Mouse (Mus musculus) urinary bladder, postnatal 10 days (tissue): ENCODE measurements around the gene Polr2b.

Experiments
- DNase-seq: peaks from one replicate; pipeline ENCODE4 v3.0.0; 2022; ENCODE audit warnings: low spot score

Polr2b gene

GRCm38 (mm10) chr5:77309924-77310772 lies at the start of gene Polr2b, which contains the start of gene Noa1:
Gene Polr2b, plus strand, starts transcription at chr5:77310147.
Gene Noa1, minus strand, starts transcription at chr5:77310084.
- peak; percentile 95 for DNase-seq

GRCm38 (mm10) chr5:77261137-77261536 lies 48.8 kb upstream of the Polr2b start:
- DNase-seq: no peak

- no peak for DNase-seq
Observed at GRCm38 (mm10) chr5:77262105-77262504, 47.8 kb upstream of the Polr2b start.

GRCm38 (mm10) chr5:77265081-77265670 lies 44.8 kb upstream of the Polr2b start, which contains the start of gene Rest:
Gene Rest, plus strand, starts transcription at chr5:77265491.
- peak; percentile 27 for DNase-seq

- DNase-seq: peak; percentile 29
Observed at GRCm38 (mm10) chr5:77265671-77266065, 44.3 kb upstream of the Polr2b start.

GRCm38 (mm10) chr5:77266066-77266885 lies 43.7 kb upstream of the Polr2b start:
- no peak for DNase-seq

- DNase-seq: no peak
Observed at GRCm38 (mm10) chr5:77266886-77267401, 43.0 kb upstream of the Polr2b start.

- no peak for DNase-seq
Observed at GRCm38 (mm10) chr5:77267441-77267840, 42.5 kb upstream of the Polr2b start.

GRCm38 (mm10) chr5:77267957-77268624 lies 41.9 kb upstream of the Polr2b start:
- no peak for DNase-seq

GRCm38 (mm10) chr5:77269399-77269798 lies 40.5 kb upstream of the Polr2b start:
- no peak for DNase-seq

- no peak for DNase-seq
Observed at GRCm38 (mm10) chr5:77273151-77273550, 36.8 kb upstream of the Polr2b start.

- no peak for DNase-seq
Observed at GRCm38 (mm10) chr5:77275950-77276349, 34.0 kb upstream of the Polr2b start.

GRCm38 (mm10) chr5:77277204-77277603 lies 32.7 kb upstream of the Polr2b start:
- no peak for DNase-seq

- DNase-seq: no peak
Observed at GRCm38 (mm10) chr5:77281518-77282174, 28.3 kb upstream of the Polr2b start.

- no peak for DNase-seq
Observed at GRCm38 (mm10) chr5:77282242-77282641, 27.7 kb upstream of the Polr2b start.

- no peak for DNase-seq
Observed at GRCm38 (mm10) chr5:77285685-77286084, 24.3 kb upstream of the Polr2b start.

GRCm38 (mm10) chr5:77286904-77287303 lies 23.0 kb upstream of the Polr2b start:
- DNase-seq: no peak

GRCm38 (mm10) chr5:77287901-77288300 lies 22.0 kb upstream of the Polr2b start:
- no peak for DNase-seq

- no peak for DNase-seq
Observed at GRCm38 (mm10) chr5:77289686-77290085, 20.3 kb upstream of the Polr2b start.

- DNase-seq: no peak
Observed at GRCm38 (mm10) chr5:77290606-77291005, 19.3 kb upstream of the Polr2b start.
